8 mouse cellular contexts compared by ENCODE assay signal in the genomic region with DNA sequence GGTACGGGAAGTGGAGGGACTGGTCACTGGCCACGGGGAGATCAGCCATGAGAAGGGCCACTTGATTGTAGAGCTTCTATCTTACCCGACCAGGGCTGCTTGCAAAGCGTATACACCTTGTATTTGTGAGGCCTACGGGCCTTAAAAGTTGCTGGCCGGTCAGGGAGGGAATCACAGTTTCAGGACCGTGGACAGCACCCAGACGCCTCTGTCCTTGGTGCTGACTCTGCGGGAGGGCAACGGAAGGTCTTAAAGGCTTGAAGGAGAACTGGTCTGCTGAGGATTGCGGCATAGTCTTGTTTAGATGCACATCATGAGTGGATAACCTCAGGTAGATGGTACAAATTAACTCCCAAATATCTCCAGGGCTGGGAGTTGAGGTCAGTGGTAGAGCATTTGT. TPM values are rescaled to one million over a fixed set of nuclear protein-coding genes. Genes with fewer than 3 reads are reported as not detected.
DNase-seq lines count a peak whose midpoint lies in the region; ATAC-seq and TF ChIP-seq lines count a peak whose summit lies in the region.

No protein-coding gene starts in this region.

- H3K36me3 ChIP-seq in hindbrain, embryonic 10.5 days: no peaks in the 10 kb centered on the region
- H3K36me3 ChIP-seq in hindbrain, embryonic 16.5 days (ENCODE audit: control insufficient read depth, insufficient read depth, low read length): peaks cover 13% of the 10 kb centered on the region; the same call in 1 of the 2 replicates
- H3K36me3 ChIP-seq in C2C12 (ENCODE audit: control insufficient read depth, insufficient read depth): no peaks in the 10 kb centered on the region
- peaks cover 4% of the 10 kb centered on the region; the same call in 1 of the 2 replicates for H3K36me3 ChIP-seq in forebrain, embryonic 13.5 days (ENCODE audit: poor library complexity, severe bottlenecking)

- no peak overlapping the region for H3K27ac ChIP-seq in hindbrain, embryonic 10.5 days
- no peak overlapping the region for H3K27ac ChIP-seq in hindbrain, embryonic 16.5 days (ENCODE audit: low read depth, low read length)
- no peak overlapping the region for H3K27ac ChIP-seq in bone marrow, adult 2 months (ENCODE audit: control insufficient read depth, insufficient read depth, low read depth, low read length, poor library complexity)
- no peak overlapping the region for H3K27ac ChIP-seq in forebrain, embryonic 13.5 days

- H3K27me3 ChIP-seq in hindbrain, embryonic 10.5 days (ENCODE audit: insufficient read depth, poor library complexity, severe bottlenecking): peaks cover 33% of the 10 kb centered on the region
- H3K27me3 ChIP-seq in hindbrain, embryonic 16.5 days (replicated peaks; ENCODE audit: control insufficient read depth, insufficient read depth, low read length): no peaks in the 10 kb centered on the region
- no peaks in the 10 kb centered on the region for H3K27me3 ChIP-seq in C2C12 (ENCODE audit: control insufficient read depth, insufficient read depth, insufficient read length)
- peaks cover 15% of the 10 kb centered on the region; the same call in 1 of the 2 replicates for H3K27me3 ChIP-seq in forebrain, embryonic 13.5 days

- peak; percentile 80 for DNase-seq in hindbrain, embryonic 10.5 days (ENCODE audit: low spot score)
- DNase-seq in kidney, postnatal 10 days: peak; percentile 86
- DNase-seq in naive thymus-derived CD4-positive, alpha-beta T cell, adult 2 months (ENCODE audit: low read depth): peak; percentile 75

- TF ChIP-seq CTCF in C2C12 (IDR thresholded peaks at IDR 0.05; ENCODE audit: control insufficient read depth, insufficient read depth, insufficient read length): no peak
- peak; percentile 51 for TF ChIP-seq CTCF in bone marrow, adult 2 months (IDR thresholded peaks at IDR 0.05; ENCODE audit: control insufficient read depth, insufficient read depth, low read length)

- H3K79me3 ChIP-seq in C2C12 (ENCODE audit: low read depth): no peaks in the 10 kb centered on the region

- H3ac ChIP-seq in C2C12 (ENCODE audit: control insufficient read depth, insufficient read length, low read depth): no peak overlapping the region

- no peaks in the 10 kb centered on the region for H3K79me2 ChIP-seq in C2C12 (ENCODE audit: control insufficient read depth, insufficient read depth)

- TF ChIP-seq POLR2A in bone marrow, adult 2 months (IDR thresholded peaks at IDR 0.05; ENCODE audit: borderline replicate concordance, control insufficient read depth, low read depth, low read length): no peak

- WGBS in hindbrain, embryonic 10.5 days: 17% methylated on average over 11 of the region's 11 CpGs
- WGBS in hindbrain, embryonic 16.5 days: 21% methylated on average over 11 of the region's 11 CpGs
- WGBS in bone marrow, adult 2 months: 11% methylated on average over 11 of the region's 11 CpGs
- WGBS in forebrain, embryonic 13.5 days: 18% methylated on average over 11 of the region's 11 CpGs

- H3K4me3 ChIP-seq in hindbrain, embryonic 10.5 days: no peak overlapping the region
- H3K4me3 ChIP-seq in hindbrain, embryonic 16.5 days (ENCODE audit: low read length): no peak overlapping the region
- H3K4me3 ChIP-seq in C2C12 (ENCODE audit: insufficient read depth, poor library complexity, severe bottlenecking): no peak overlapping the region
- H3K4me3 ChIP-seq in bone marrow, adult 2 months (replicated peaks; ENCODE audit: control insufficient read depth, low read depth, low read length): no peak overlapping the region
- no peak overlapping the region for H3K4me3 ChIP-seq in forebrain, embryonic 13.5 days

- peaks cover 25% of the 10 kb centered on the region for H3K4me1 ChIP-seq in hindbrain, embryonic 10.5 days (replicated peaks)
- peaks cover 3% of the 10 kb centered on the region; the same call in 1 of the 2 replicates for H3K4me1 ChIP-seq in hindbrain, embryonic 16.5 days (ENCODE audit: control insufficient read depth, insufficient read depth, low read depth, low read length)
- H3K4me1 ChIP-seq in bone marrow, adult 2 months (ENCODE audit: control insufficient read depth, insufficient read depth, low read length): no peaks in the 10 kb centered on the region; the same call in 1 of the 2 replicates
- H3K4me1 ChIP-seq in forebrain, embryonic 13.5 days: peaks cover 20% of the 10 kb centered on the region

- no peak overlapping the region for H3K9ac ChIP-seq in hindbrain, embryonic 16.5 days (ENCODE audit: low read depth, low read length)
- H3K9ac ChIP-seq in forebrain, embryonic 13.5 days: no peak overlapping the region

- no peak for ATAC-seq in hindbrain, embryonic 16.5 days
- no peak for ATAC-seq in frontal cortex, adult (ENCODE audit: low TSS enrichment)
- ATAC-seq in forebrain, embryonic 13.5 days: no peak

- no peaks in the 10 kb centered on the region; the same call in 1 of the 2 replicates for H3K9me3 ChIP-seq in hindbrain, embryonic 10.5 days
- H3K9me3 ChIP-seq in hindbrain, embryonic 16.5 days (ENCODE audit: control insufficient read depth, low read length): no peaks in the 10 kb centered on the region
- H3K9me3 ChIP-seq in forebrain, embryonic 13.5 days (replicated peaks): no peaks in the 10 kb centered on the region; the same call in 1 of the 2 replicates

- H3K4me2 ChIP-seq in hindbrain, embryonic 16.5 days (ENCODE audit: low read length): no peak overlapping the region
- no peak overlapping the region for H3K4me2 ChIP-seq in forebrain, embryonic 13.5 days

TF ChIP-seq in C2C12, 6 proteins besides CTCF, POLR2A, EP300 and RAD21:
- no peak for TF ChIP-seq MYOD1 (IDR thresholded peaks at IDR 0.05; ENCODE audit: control insufficient read depth, insufficient read length, low read depth)
- peak; percentile 83 for TF ChIP-seq MAX (IDR thresholded peaks at IDR 0.05)

RNA-seq across cellular contexts. Expression of gene Swsap1, which starts 5.2 kb away (rescaled TPM):
- polyA plus RNA-seq in hindbrain, embryonic 10.5 days (2016; fragmentation: Nextera tagmentation; extraction: Ambion mirVana): 7.1 and 9.3 TPM in 2 replicates
- 8.1 and 8.7 TPM in 2 replicates for polyA plus RNA-seq in hindbrain, embryonic 16.5 days (2015; fragmentation: Nextera tagmentation; extraction: Ambion mirVana)
- 8.7 TPM for polyA plus RNA-seq in C2C12 (2012; fragmentation: generic; extraction: Trizol)
- 4.2 and 5.7 TPM in 2 replicates for polyA plus RNA-seq in bone marrow, adult 2 months (2011; ENCODE audit: insufficient read depth, insufficient read length, low replicate concordance, missing spikeins)
- 8.6 and 12.1 TPM in 2 replicates for polyA plus RNA-seq in forebrain, embryonic 13.5 days (2015; fragmentation: Nextera tagmentation; extraction: Ambion mirVana)

RNA-seq across cellular contexts. Expression of gene Epor, which starts 13.0 kb away (rescaled TPM):
- 9.3 and 9.6 TPM in 2 replicates for polyA plus RNA-seq in hindbrain, embryonic 10.5 days (2016; fragmentation: Nextera tagmentation; extraction: Ambion mirVana)
- 1.2 and 1.4 TPM in 2 replicates for polyA plus RNA-seq in hindbrain, embryonic 16.5 days (2015; fragmentation: Nextera tagmentation; extraction: Ambion mirVana)
- polyA plus RNA-seq in C2C12 (2012; fragmentation: generic; extraction: Trizol): 6.3 TPM
- 103 and 152 TPM in 2 replicates for polyA plus RNA-seq in bone marrow, adult 2 months (2011; ENCODE audit: insufficient read depth, insufficient read length, low replicate concordance, missing spikeins)
- polyA plus RNA-seq in forebrain, embryonic 13.5 days (2015; fragmentation: Nextera tagmentation; extraction: Ambion mirVana): 0.99 and 1.9 TPM in 2 replicates

RNA-seq across cellular contexts. Expression of gene Plppr2, which starts 13.5 kb away (rescaled TPM):
- 15.6 and 30.6 TPM in 2 replicates for polyA plus RNA-seq in hindbrain, embryonic 10.5 days (2016; fragmentation: Nextera tagmentation; extraction: Ambion mirVana)
- 106 and 115 TPM in 2 replicates for polyA plus RNA-seq in hindbrain, embryonic 16.5 days (2015; fragmentation: Nextera tagmentation; extraction: Ambion mirVana)
- polyA plus RNA-seq in C2C12 (2012; fragmentation: generic; extraction: Trizol): 11.6 TPM
- polyA plus RNA-seq in bone marrow, adult 2 months (2011; ENCODE audit: insufficient read depth, insufficient read length, low replicate concordance, missing spikeins): 1.4 and 2.1 TPM in 2 replicates
- polyA plus RNA-seq in forebrain, embryonic 13.5 days (2015; fragmentation: Nextera tagmentation; extraction: Ambion mirVana): 37.8 and 44.1 TPM in 2 replicates

RNA-seq across cellular contexts. Expression of gene Tmem205, which starts 23.0 kb away (rescaled TPM):
- polyA plus RNA-seq in hindbrain, embryonic 10.5 days (2016; fragmentation: Nextera tagmentation; extraction: Ambion mirVana): 39.1 and 46.1 TPM in 2 replicates
- polyA plus RNA-seq in hindbrain, embryonic 16.5 days (2015; fragmentation: Nextera tagmentation; extraction: Ambion mirVana): 56.5 and 61.0 TPM in 2 replicates
- polyA plus RNA-seq in C2C12 (2012; fragmentation: generic; extraction: Trizol): 17.2 TPM
- polyA plus RNA-seq in bone marrow, adult 2 months (2011; ENCODE audit: insufficient read depth, insufficient read length, low replicate concordance, missing spikeins): 9.2 and 37.4 TPM in 2 replicates
- polyA plus RNA-seq in forebrain, embryonic 13.5 days (2015; fragmentation: Nextera tagmentation; extraction: Ambion mirVana): 42.2 and 42.3 TPM in 2 replicates

RNA-seq across cellular contexts. Expression of gene Ccdc159, which starts 23.1 kb away (rescaled TPM):
- polyA plus RNA-seq in hindbrain, embryonic 10.5 days (2016; fragmentation: Nextera tagmentation; extraction: Ambion mirVana): 4.2 and 5.1 TPM in 2 replicates
- polyA plus RNA-seq in hindbrain, embryonic 16.5 days (2015; fragmentation: Nextera tagmentation; extraction: Ambion mirVana): 9.7 and 9.8 TPM in 2 replicates
- polyA plus RNA-seq in C2C12 (2012; fragmentation: generic; extraction: Trizol): 1.1 TPM
- not detected in 2 replicates for polyA plus RNA-seq in bone marrow, adult 2 months (2011; ENCODE audit: insufficient read depth, insufficient read length, low replicate concordance, missing spikeins)
- 5.0 and 6.6 TPM in 2 replicates for polyA plus RNA-seq in forebrain, embryonic 13.5 days (2015; fragmentation: Nextera tagmentation; extraction: Ambion mirVana)
